Mouse (Mus musculus) forebrain, embryonic 13.5 days (tissue): ENCODE results near the gene Dusp14. TPM values are rescaled to one million over a fixed set of nuclear protein-coding genes. Genes with fewer than 3 reads are reported as not detected.
A peak's percentile ranks its signal among the peaks of the same experiment; 100 is the strongest.

ENCODE experiments used
- ATAC-seq: fragments of 200-750 bp; cut with Nextera tagmentation; 2 replicates; pipeline ENCODE4 v1.8.0; 2017
- H3K27ac ChIP-seq: fragments of 300-500 bp; sonication (generic); 2 replicates; pipeline ENCODE4 v1.5.1; 2015; ENCODE audit warnings: inconsistent platforms, mild to moderate bottlenecking, moderate library complexity
- H3K27me3 ChIP-seq: fragments of 300-500 bp; sonication (generic); 2 replicates; pipeline ENCODE4 v1.6.1; 2015; ENCODE audit warnings: mild to moderate bottlenecking, inconsistent platforms
- H3K36me3 ChIP-seq: fragments of 300-500 bp; sonication (generic); 2 replicates; pipeline ENCODE4 v1.6.1; 2015; ENCODE audit warnings: mild to moderate bottlenecking, inconsistent platforms; ENCODE audit not compliant: poor library complexity, severe bottlenecking
- H3K4me1 ChIP-seq: fragments of 300-500 bp; sonication (generic); 2 replicates; pipeline ENCODE4 v1.6.1; 2015; ENCODE audit warnings: inconsistent platforms
- H3K4me2 ChIP-seq: fragments of 300-500 bp; sonication (generic); 2 replicates; pipeline ENCODE4 v1.6.1; 2015; ENCODE audit warnings: inconsistent platforms, mild to moderate bottlenecking, moderate library complexity
- H3K4me3 ChIP-seq: fragments of 300-500 bp; sonication (generic); 2 replicates; pipeline ENCODE4 v1.5.1; 2015; ENCODE audit warnings: mild to moderate bottlenecking, inconsistent platforms
- H3K9ac ChIP-seq: fragments of 300-500 bp; sonication (generic); 2 replicates; pipeline ENCODE4 v1.6.1; 2015; ENCODE audit warnings: mild to moderate bottlenecking, inconsistent platforms
- H3K9me3 ChIP-seq: fragments of 300-500 bp; sonication (generic); replicated peaks from 2 replicates; pipeline ENCODE4 v1.6.1; 2016; ENCODE audit warnings: inconsistent platforms
- WGBS: fragments of 180-500 bp; shearing (Covaris S2); methylation state at CpG from one replicate; pipeline ENCODE4 v1.1.7; 2015; 5-methylcytosine and 5-hydroxymethylcytosine counted together
- polyA plus RNA-seq: library from polyadenylated mRNA; unstranded; fragments of >200 nt; fragmentation: Nextera tagmentation; extraction: Ambion mirVana; gene quantifications from 2 replicates; pipeline ENCODE4 v1.2.1, GENCODE M21; 2015

The Dusp14 gene
- polyA plus RNA-seq, 1 experiment from 2014 or later: 33.8 TPM

DNA sequence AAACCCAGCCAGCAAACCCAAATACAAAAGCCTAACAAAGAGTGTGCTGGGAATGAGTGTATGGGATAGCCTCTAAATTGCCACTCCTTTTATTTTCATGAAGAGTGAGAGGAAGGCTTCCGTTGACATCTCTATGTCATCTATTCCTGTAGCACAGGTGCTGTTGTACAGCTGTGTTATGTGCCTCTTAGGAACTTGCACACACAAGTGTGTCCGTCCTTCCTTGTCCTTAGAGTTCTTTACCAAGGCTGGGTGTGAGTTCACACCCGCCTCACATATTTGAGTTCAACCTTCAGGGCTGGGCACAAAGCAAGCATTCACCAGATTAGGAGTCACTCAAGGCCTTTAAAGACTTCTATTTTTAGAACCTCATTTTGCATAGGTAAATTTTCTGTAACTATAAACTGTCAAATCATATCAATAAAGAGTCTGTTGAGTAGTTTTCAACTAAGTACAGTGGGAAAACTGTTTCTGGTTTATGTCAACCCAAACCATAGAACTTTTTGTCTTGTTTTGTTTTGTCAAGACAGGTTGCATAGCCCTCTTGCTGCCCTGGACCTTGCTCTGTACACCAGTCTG lies 5.3 kb downstream of the Dusp14 start:
- Histone ChIP-seq H3K27ac (no peak overlapping the region), H3K4me3 (no peak overlapping the region), H3K4me2 (no peak overlapping the region), H3K27me3 (peaks cover 13% of the 10 kb centered on the region), H3K4me1 (peaks cover 27% of the 10 kb centered on the region), H3K9me3 (no peaks in the 10 kb centered on the region), H3K36me3 (no peaks in the 10 kb centered on the region), H3K9ac (no peak overlapping the region)
- ATAC-seq: no peak
- 90% methylated on average over 3 of the region's 3 CpGs for WGBS

DNA sequence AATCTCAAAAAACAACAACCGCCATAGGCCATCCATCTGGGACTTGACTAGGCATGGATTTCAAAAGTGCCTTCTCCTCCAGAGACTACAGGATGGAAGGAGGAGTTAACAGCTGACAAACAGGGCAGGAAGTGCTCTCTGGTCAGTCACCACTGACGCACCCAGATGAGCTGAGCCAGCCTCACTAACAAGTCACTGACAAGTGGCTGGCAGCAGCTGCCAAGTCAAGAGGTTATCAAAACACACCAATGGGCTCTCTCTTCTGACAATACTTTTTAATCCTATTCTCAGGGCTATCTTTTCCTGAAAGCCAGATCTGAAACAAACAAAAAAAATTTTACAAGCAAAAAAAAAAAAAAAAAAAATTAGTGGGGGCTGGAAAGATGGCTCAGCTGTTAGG lies 6.3 kb downstream of the Dusp14 start:
- Histone ChIP-seq H3K9me3 (no peaks in the 10 kb centered on the region), H3K4me2 (no peak overlapping the region), H3K36me3 (no peaks in the 10 kb centered on the region), H3K9ac (no peak overlapping the region), H3K4me1 (peaks cover 23% of the 10 kb centered on the region), H3K4me3 (no peak overlapping the region), H3K27ac (no peak overlapping the region), H3K27me3 (peaks cover 11% of the 10 kb centered on the region; the same call in 1 of the 2 replicates)
- ATAC-seq: no peak
- 76% methylated on average over 2 of the region's 2 CpGs for WGBS

DNA sequence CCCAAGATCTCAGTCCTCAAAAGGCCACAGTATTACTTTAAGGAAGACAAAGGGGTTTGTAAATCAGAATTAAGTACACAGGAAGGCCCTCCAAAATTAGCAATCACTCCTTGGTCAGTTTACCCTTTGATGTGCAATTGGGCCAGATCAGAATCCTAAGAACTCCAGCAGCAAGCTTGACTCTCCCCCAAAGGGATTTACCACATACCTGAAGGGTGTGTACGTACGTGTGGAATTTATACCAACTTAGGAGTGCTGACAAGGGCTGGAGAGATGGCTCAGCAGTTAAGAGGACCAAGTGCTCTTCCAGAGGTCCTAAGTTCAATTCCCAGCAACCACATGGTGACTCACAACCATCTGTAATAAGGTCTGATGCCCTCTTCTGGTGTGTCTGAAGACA lies 7.2 kb downstream of the Dusp14 start:
- 85% methylated on average over 2 of the region's 2 CpGs for WGBS
- no peaks in the 10 kb centered on the region for H3K36me3 ChIP-seq
- H3K27me3 ChIP-seq: 0 out of 2 replicates have a peak, but pooled peaks cover 2% of the 10 kb centered on the region
- no peak for ATAC-seq
- peaks cover 14% of the 10 kb centered on the region for H3K4me1 ChIP-seq
- no peak overlapping the region for H3K27ac ChIP-seq
- no peak overlapping the region for H3K4me3 ChIP-seq
- H3K9me3 ChIP-seq: no peaks in the 10 kb centered on the region
- no peak overlapping the region for H3K4me2 ChIP-seq
- no peak overlapping the region for H3K9ac ChIP-seq

- H3K9me3 ChIP-seq: no peaks in the 10 kb centered on the region
- no peaks in the 10 kb centered on the region for H3K36me3 ChIP-seq
- 85% methylated on average over 6 of the region's 6 CpGs for WGBS
- H3K4me3 ChIP-seq: no peak overlapping the region
- no peak overlapping the region for H3K27ac ChIP-seq
- no peak for ATAC-seq
- H3K4me1 ChIP-seq: peaks cover 2% of the 10 kb centered on the region; the same call in 1 of the 2 replicates
- no peak overlapping the region for H3K4me2 ChIP-seq
- no peaks in the 10 kb centered on the region for H3K27me3 ChIP-seq
- no peak overlapping the region for H3K9ac ChIP-seq
These were observed 8.4 kb downstream of the Dusp14 start for GRCm38 (mm10) chr11:84060635-84061034.

DNA sequence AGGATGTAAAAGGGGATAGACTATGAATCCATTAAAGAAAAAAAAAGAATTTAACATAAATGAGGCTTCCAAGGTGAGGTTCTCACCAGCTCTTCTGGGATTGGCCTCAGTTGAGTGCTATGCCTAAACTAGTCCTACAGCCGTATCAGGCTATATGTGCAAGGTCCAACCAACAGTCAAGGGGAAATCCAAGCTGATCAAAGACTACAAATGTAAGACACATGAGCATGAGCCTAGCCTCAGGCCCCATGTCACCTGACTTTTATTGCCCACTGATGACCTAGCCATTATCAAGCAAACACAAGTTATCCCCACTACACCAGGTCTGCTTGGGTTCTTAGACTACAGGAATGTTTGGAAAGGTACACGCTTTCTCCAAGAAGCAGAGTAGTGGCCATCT lies 9.3 kb downstream of the Dusp14 start:
- no peaks in the 10 kb centered on the region for H3K4me1 ChIP-seq
- H3K27me3 ChIP-seq: no peaks in the 10 kb centered on the region
- H3K4me2 ChIP-seq: no peak overlapping the region
- no peaks in the 10 kb centered on the region for H3K9me3 ChIP-seq
- ATAC-seq: no peak
- H3K36me3 ChIP-seq: no peaks in the 10 kb centered on the region
- 99% methylated on average over 2 of the region's 2 CpGs for WGBS
- H3K27ac ChIP-seq: no peak overlapping the region
- no peak overlapping the region for H3K9ac ChIP-seq
- H3K4me3 ChIP-seq: no peak overlapping the region

DNA sequence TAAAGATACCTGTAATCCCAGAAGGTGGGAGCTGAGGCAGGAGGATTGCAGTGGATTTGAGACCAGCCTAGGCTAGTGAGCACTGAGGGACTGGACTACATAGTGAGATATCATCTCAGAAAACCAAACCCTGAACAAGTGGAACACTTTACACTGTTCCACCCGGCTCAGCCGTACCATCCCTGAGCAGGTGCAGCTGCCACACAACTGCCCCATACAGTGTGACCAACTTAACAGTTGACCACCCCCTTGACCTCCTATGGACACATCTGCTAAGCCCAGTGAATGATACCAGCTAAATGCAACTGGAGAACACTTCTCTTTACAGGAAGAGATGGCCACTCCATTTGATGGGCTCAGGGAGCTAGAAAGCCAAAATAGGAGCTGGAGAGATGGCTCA lies 11.6 kb downstream of the Dusp14 start:
- no peak overlapping the region for H3K4me2 ChIP-seq
- WGBS: 100% methylated on average over 2 of the region's 2 CpGs

DNA sequence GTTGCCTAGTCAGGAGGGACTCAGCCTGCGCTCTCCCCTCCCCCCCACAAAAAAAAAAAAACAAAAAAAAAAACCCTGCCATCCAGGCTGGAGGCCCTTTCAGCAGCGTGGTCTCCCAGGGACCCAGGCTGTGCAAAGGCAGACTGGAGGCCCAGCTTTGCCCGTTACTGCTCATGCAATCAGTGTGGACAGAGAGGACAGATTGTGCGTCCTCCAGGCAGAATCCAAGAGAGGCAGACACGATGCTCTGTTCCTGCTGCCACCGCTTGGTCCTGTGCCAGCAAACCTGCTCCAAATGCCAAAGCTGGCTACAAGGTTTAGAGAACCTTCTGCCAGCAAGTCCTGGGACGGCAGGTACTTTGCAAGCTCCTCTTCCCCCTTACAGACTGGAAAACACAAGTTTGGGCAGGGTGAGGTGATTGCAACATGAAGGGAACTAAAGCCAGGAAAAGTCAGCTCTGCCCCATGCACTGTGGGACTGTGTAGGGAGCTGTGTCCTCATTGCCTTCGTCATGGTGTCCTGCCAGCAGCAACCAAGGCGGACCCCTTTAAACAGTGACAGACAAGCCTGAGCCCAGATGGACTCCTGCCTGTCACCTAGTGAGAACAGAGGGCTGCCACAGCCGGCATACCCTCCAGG lies 15.4 kb downstream of the Dusp14 start:
- Histone ChIP-seq H3K4me3 (no peak overlapping the region), H3K27me3 (no peaks in the 10 kb centered on the region), H3K36me3 (no peaks in the 10 kb centered on the region), H3K9ac (peak overlapping the region; percentile 21; the same call in 1 of the 2 replicates), H3K27ac (peak overlapping the region; percentile 87), H3K4me1 (peaks cover 27% of the 10 kb centered on the region), H3K4me2 (peak overlapping the region; percentile 25; the same call in 1 of the 2 replicates), H3K9me3 (no peaks in the 10 kb centered on the region)
- WGBS: 39% methylated on average over 10 of the region's 10 CpGs
- ATAC-seq: peak; percentile 90

More for the DNA sequence above, 11.6 kb downstream of the Dusp14 start:
- Histone ChIP-seq H3K36me3 (no peaks in the 10 kb centered on the region), H3K27ac (no peak overlapping the region), H3K27me3 (no peaks in the 10 kb centered on the region), H3K4me3 (no peak overlapping the region), H3K9ac (no peak overlapping the region), H3K4me1 (peaks cover 19% of the 10 kb centered on the region), H3K9me3 (no peaks in the 10 kb centered on the region)
- no peak for ATAC-seq

DNA sequence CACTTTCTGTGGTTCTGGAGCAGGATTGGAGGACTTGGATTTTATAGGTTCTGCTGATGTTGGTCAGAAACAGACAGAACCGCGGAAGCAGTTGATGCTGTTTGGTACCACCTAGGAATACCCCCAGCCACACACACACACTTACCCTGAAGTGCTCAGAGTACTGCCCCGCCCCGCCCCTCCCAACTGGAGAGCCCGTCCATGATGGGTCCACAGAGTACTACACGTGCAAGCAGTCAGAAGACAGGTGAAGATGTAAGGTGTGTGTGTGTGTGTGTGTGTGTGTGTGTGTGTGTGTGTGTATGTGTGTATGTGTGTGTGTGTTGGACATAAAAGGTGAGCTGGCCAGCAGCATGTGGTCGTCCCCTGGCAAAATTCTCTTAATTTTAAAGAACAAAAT lies 16.0 kb downstream of the Dusp14 start:
- no peak for ATAC-seq
- WGBS: 83% methylated on average over 7 of the region's 7 CpGs
- Histone ChIP-seq H3K9me3 (no peaks in the 10 kb centered on the region), H3K4me2 (no peak overlapping the region), H3K9ac (no peak overlapping the region), H3K27ac (peak overlapping the region; percentile 87), H3K27me3 (no peaks in the 10 kb centered on the region), H3K4me1 (peaks cover 30% of the 10 kb centered on the region), H3K4me3 (no peak overlapping the region), H3K36me3 (no peaks in the 10 kb centered on the region)

DNA sequence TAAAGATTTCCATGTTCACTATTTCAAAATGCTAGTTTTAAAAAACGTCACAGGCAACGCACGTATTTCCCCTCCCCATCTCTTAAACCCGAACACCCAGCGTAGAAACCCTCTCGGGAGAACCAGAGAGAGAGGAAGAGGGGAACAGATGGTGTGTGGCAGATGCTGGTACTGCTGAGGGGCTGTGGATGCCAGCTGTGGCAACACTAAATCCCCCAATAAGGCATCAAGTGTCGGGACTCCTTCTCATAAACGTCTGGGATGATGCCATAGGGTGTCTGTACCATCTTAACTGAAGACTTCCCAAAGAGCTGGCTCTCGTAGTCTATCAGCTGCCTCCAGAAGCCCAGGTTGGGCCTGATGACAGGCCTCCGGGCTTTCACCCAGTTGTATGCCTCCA lies 20.6 kb downstream of the Dusp14 start:
- no peak overlapping the region for H3K9ac ChIP-seq
- H3K9me3 ChIP-seq: no peaks in the 10 kb centered on the region
- H3K36me3 ChIP-seq: no peaks in the 10 kb centered on the region
- peak overlapping the region; percentile 72 for H3K27ac ChIP-seq
- H3K4me2 ChIP-seq: no peak overlapping the region
- no peaks in the 10 kb centered on the region for H3K27me3 ChIP-seq
- H3K4me3 ChIP-seq: no peak overlapping the region
- 0 out of 2 replicates have a peak, but pooled peaks have one; percentile 52 for ATAC-seq
- H3K4me1 ChIP-seq: peaks cover 43% of the 10 kb centered on the region
- 67% methylated on average over 10 of the region's 10 CpGs for WGBS

- no peak overlapping the region for H3K9ac ChIP-seq
- no peaks in the 10 kb centered on the region for H3K9me3 ChIP-seq
- no peak overlapping the region for H3K27ac ChIP-seq
- no peak overlapping the region for H3K4me3 ChIP-seq
- no peaks in the 10 kb centered on the region for H3K36me3 ChIP-seq
- no peaks in the 10 kb centered on the region for H3K27me3 ChIP-seq
- peaks cover 44% of the 10 kb centered on the region for H3K4me1 ChIP-seq
- WGBS: 62% methylated on average over 4 of the region's 4 CpGs
- no peak overlapping the region for H3K4me2 ChIP-seq
- ATAC-seq: no peak
These were observed 21.8 kb downstream of the Dusp14 start for GRCm38 (mm10) chr11:84047270-84047669.

- Histone ChIP-seq H3K27me3 (no peaks in the 10 kb centered on the region), H3K4me3 (no peak overlapping the region), H3K9me3 (no peaks in the 10 kb centered on the region), H3K36me3 (peaks cover 17% of the 10 kb centered on the region), H3K27ac (no peak overlapping the region), H3K4me1 (peaks cover 54% of the 10 kb centered on the region), H3K4me2 (no peak overlapping the region), H3K9ac (no peak overlapping the region)
- ATAC-seq: no peak
- 39% methylated on average over 1 of the region's 1 CpGs for WGBS
These were observed 24.1 kb downstream of the Dusp14 start for GRCm38 (mm10) chr11:84044988-84045387.

- Histone ChIP-seq H3K9me3 (no peaks in the 10 kb centered on the region), H3K36me3 (peaks cover 36% of the 10 kb centered on the region), H3K4me1 (peaks cover 57% of the 10 kb centered on the region), H3K4me2 (peak overlapping the region; percentile 33), H3K9ac (0 out of 2 replicates have a peak overlapping the region, but pooled peaks have one; percentile 17), H3K4me3 (no peak overlapping the region), H3K27me3 (no peaks in the 10 kb centered on the region), H3K27ac (peak overlapping the region; percentile 94)
- ATAC-seq: peak; percentile 94
- WGBS: 7% methylated on average over 14 of the region's 14 CpGs
These were observed 26.0 kb downstream of the Dusp14 start for GRCm38 (mm10) chr11:84042808-84043762.
